Mouse (Mus musculus) C2C12 (cell line): ENCODE data around the gene 4933424G06Rik.

Experiments used
- CTCF ChIP-seq: IDR thresholded peaks from one replicate; pipeline ENCODE4 v1.5.1; 2011; ENCODE audit not compliant: control insufficient read depth, insufficient read depth, insufficient read length
- MYOD1 ChIP-seq: IDR thresholded peaks from one replicate; pipeline ENCODE4 v1.6.1; 2011; ENCODE audit warnings: low read depth; ENCODE audit not compliant: control insufficient read depth, insufficient read length
- USF1 ChIP-seq: IDR thresholded peaks from one replicate; pipeline ENCODE4 v1.6.1; 2011; ENCODE audit warnings: low read depth, mild to moderate bottlenecking, control low read depth, moderate library complexity

- TF ChIP-seq CTCF = no peak
- TF ChIP-seq MYOD1 = no peak
- TF ChIP-seq USF1 = no peak
Observed at GRCm38 (mm10) chr1:36696411-36696810, 13.5 kb upstream of the 4933424G06Rik start.
